Mouse (Mus musculus) embryo, embryonic 10.5 days (tissue): ENCODE results near the gene Krtap19-1.

Experiments
- DNase-seq: peaks from one replicate; pipeline ENCODE4 v3.0.0-alpha.2; 2015; ENCODE audit warnings: low spot score

The Krtap19-1 gene

DNA sequence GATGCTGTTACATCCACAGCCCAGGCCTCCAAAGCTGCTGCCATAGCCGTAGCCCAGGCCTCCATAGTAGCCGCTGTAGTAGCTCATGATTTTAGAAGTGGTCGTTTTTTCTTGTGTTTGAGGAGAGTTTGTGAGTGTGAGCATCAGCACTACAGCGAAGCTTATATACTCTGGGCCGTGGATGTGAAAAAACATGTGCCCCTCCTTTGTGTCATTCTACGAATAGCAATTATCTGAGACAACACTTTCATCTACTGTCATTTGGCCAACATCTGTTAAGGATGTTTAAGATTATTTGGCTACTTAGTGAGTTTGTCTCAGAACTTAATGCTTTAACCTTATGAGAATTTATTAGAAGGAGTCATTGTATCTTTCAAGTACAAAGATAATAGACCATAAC lies at the start of gene Krtap19-1:
Gene Krtap19-1, minus strand, starts transcription at position 101 of the 400 bp plus-strand sequence.
- DNase-seq: no peak

DNA sequence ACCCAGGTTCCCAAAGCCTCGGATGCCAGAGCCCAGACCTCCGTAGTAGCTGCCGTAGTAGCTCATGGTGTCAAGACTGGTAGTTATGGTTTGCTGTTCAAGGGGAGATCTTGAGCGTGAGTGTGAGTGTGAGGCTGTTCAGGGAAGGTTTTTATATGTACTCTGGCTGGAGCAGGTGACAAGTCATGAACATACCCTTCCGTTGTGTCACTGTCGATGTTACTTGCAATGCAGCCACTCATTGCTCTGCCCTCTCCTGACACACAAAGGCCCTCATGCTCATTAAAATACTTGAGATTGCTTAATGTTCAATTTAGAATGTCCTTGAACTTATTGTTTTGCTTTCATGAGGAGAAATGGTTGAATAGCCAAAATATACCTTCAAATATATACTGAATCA lies 27.1 kb upstream of the Krtap19-1 start, which contains the start of gene Krtap19-5:
Gene Krtap19-5, minus strand, starts transcription at position 101 of the 400 bp plus-strand sequence.
- no peak for DNase-seq

DNA sequence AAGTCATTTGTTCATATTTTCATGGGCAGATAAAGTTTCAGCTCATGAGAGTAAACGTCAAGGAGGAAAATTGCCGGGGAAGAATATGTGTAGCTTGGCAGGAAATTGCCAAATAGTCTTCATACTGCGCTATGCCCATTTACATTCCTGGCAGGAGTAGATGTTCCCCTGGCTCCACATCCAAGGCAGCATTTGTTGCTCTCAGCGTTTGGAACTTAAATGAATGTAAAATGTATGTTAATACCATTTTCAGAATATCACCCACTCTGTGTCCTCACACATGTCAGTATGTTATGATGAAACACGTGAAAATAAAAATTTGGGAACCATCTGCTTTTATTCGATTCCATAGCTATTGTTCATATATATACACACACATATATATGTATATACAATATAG lies 17.7 kb upstream of the Krtap19-1 start:
- no peak for DNase-seq

DNA sequence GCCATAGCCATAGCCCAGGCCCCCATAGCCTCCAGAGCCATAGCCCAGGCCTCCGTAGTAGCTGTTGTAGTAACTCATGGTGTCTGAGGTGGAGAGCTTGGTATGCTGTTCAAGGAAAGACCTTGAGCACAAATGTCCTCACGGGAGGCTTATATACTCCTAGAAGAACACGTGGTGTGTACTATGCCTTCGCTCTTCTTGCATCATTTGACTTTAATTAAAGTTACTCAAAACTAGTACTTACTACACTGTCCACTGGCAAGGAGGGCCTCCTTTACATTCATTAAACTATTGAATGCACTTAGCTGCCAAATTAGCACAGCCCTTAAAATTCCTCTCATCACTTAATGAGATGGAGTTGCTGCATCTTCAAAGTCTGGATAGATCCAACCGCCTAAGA lies 15.8 kb upstream of the Krtap19-1 start, which contains the start of gene Krtap19-4:
Gene Krtap19-4, minus strand, starts transcription at position 101 of the 400 bp plus-strand sequence.
- no peak for DNase-seq

DNA sequence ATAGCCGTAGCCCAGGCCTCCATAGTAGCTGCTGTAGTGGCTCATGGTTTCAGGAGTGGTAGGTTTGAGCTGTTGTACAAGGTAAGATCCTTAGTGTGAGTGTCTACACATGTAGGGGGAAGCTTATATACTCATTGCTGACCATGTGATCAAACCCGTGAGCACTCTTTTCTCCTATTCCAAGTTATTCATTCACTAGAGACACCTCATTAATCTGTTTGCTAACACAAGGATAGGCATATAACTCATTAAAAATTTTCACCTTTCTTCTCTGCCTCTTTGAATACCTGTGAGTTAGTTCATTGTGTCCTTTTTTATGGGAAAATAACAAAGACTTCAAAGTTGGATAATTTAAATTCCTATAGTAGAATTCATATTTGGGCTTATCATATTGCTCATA lies 8.7 kb upstream of the Krtap19-1 start, which contains the start of gene Krtap19-3:
Gene Krtap19-3, minus strand, starts transcription at position 101 of the 400 bp plus-strand sequence.
- no peak for DNase-seq

DNA sequence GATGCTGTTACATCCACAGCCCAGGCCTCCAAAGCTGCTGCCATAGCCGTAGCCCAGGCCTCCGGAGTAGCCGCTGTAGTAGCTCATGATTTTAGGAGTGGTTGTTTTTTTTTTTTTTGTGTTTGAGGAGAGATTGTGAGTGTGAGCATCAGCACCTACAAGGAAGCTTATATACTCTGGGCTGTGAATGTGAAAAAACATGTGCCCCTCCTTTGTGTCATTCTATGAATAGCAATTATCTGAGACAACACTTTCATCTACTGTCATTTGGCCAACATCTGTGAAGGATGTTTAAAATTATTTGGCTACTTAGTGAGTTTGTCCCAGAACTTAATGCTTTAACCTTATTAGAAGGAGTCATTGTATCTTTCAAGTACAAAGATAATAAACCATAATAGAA lies 5.0 kb upstream of the Krtap19-1 start, which contains the start of gene Krtap19-2:
Gene Krtap19-2, minus strand, starts transcription at position 101 of the 400 bp plus-strand sequence.
- no peak for DNase-seq

DNA sequence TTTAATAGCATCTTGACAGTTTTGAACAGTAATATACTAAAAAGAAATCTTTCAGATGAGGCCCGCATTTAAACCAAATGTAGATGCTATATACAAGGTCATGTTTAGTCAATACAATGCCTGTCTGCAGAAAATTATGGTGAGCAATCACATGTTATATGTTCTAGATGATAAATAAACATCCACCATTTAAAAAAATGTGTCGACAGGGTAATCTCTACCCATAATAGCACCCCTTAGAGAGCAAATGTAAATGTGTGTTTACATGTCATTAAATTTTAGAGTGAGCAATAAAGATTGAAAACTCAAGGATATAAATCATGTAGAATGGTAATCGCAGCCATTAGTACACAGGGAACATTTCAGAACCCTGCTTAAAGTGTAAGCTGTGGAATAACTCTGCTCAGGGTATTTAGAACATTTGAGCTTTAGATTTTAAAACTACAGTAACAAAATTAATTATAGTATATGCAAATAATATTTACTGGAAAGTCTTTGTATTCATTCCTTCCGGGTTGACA lies 4.3 kb downstream of the Krtap19-1 start:
- no peak for DNase-seq

DNA sequence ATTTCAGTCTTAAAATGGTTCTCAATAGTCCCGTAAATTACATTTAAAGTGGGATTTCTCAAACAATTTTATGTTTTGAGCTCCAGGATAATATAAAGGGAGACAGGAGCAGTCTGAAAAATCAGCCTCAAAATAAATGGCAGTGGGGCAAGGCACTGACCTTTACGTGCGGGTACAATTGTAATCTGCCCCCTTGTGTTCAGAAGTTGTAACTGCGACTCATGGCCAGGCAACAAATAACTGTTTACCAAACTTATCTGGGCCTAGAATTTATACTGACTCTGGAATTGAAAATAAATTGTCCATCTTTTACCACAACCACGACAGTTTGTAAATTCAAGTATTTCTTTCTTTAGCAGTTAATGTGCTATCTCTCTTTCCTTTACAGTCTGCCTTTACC lies 17.8 kb downstream of the Krtap19-1 start:
- peak; percentile 65 for DNase-seq

DNA sequence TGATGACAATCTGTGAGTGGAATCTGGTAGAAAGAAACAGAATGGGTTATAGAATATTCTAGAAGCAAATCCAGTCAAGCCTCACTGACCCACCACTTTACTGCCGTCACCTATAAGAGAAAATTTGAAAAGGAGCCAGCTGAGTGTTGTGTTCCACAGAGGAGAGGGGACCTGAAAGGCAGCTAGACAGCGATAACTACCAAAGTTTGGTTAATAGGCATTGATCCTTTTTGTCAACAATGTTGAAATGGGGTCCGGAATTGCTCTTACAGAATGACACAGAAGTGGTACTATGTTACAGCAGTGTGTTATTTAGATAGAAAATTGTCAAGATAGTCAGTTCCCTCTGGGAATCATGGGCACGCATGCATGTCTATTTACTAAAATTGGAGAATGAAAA lies 20.7 kb downstream of the Krtap19-1 start:
- no peak for DNase-seq

DNA sequence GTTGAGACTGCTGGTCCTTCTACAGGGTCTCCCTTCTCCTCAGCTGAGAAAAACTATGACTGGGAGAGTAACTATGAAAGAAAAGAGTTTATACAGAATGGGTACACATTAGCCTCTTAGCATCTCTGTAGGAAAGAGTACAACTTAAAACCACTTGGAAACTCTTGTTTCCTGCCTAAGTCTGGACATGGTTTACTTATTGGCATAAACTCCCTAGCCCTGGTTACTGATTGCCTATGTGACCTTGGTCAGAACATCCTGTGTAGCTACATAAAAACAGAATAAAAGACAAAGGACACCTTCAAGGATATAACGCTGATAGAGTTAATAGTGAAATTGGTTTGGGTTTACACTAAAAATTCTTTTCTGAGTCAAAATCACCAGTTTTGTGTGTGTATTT lies 21.8 kb downstream of the Krtap19-1 start:
- DNase-seq: no peak

DNA sequence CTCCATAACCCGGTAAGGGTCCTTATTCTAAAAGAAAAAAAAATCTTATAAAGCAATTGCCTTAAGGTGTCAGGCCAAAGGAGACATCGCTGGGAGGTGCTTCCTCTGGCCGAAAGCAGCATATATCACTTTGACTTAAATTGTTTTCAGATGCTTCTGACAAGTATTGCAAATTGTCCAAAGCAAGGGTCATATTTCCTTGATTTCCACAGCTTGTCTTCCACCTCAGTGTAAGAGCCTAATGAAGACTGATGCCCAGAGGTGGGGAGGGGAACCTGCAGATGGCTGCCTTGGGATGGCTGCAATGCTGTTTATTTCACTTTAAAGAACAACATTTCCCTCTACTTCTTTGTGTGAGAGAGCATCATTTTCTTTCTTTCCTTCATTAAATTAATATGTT lies 42.2 kb downstream of the Krtap19-1 start:
- DNase-seq: peak; percentile 56

DNA sequence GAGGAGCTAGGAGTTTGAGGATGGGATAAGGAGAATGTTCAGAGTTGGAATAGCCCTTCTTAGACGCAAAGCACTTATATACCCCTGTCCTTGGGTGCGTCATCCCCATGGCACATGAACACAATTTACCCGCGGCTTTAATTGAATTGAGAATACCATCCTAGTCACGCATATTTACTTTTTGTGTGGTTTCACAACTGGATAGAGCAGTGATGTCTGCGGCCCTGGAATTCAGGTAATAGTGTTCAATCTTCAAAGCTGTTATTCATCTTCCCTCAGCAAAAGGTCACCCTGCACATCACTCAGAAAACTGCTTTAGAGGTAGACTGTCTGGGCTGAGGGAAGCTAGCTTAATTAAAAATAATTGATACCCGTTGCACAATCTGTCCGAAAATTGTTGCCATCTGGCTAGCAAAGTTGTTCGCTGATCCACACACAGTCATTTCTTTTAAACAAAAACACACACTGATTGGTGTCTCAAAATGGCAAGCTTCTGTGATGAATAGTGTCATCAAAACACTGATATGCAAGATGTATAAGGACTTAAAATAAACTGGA lies 43.0 kb downstream of the Krtap19-1 start, which contains the start of gene Krtap14:
Gene Krtap14, minus strand, starts transcription at position 51 of the 558 bp plus-strand sequence.
- peak; percentile 27 for DNase-seq

DNA sequence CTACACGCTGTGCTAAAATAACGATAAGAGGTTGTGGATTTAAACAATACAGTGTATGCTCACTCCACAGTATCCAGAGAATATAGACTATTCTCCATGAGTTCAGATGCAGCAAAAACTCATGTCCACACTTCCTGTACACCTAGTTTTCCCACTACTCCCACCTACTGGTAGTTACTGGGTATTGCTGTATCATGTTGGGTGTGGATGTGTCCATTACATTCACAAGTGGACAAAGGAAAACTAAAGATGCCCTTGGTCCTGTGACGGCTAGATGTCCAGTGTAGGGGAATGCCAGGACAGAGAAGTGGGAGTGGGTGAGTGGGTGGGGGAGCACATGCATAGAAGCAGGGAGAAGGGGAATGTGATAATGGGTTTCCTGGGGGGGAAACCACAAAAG lies 45.5 kb downstream of the Krtap19-1 start:
- DNase-seq: peak; percentile 72

DNA sequence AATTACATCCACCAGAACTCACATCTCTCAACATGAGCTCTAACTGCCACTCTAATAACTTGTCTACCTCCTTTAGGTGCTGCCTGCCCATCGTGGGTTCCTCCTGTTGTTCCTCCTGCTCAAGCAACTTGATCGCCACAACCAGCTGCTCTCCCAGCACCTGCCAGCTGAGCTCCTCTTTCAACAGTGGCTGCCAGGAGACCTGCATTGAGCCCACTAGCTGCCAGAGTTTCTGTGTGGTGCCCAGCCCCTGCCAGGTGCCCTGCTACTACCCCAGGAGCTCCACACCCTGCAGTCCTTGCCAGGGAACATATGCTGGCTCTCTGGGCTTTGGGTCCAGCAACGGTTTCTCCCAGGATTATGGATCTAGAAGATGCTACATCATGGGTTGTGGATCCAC lies 49.1 kb downstream of the Krtap19-1 start, which contains the start of gene Krtap15:
Gene Krtap15, plus strand, starts transcription at position 150 of the 400 bp plus-strand sequence.
- no peak for DNase-seq
